Mouse (Mus musculus): ENCODE data around the gene Grifin. TPM values are rescaled to one million over a fixed set of nuclear protein-coding genes. Genes with fewer than 3 reads are reported as not detected.

Grifin gene
- total RNA-seq, 2 experiments from 2014 or later, result not detected

GRCm38 (mm10) chr5:140556859-140557258 lies 8.0 kb downstream of the Grifin start:
- intact Hi-C loops (cut with DNase I), result no loop called here
- DNase-seq, result no peak

DNA sequence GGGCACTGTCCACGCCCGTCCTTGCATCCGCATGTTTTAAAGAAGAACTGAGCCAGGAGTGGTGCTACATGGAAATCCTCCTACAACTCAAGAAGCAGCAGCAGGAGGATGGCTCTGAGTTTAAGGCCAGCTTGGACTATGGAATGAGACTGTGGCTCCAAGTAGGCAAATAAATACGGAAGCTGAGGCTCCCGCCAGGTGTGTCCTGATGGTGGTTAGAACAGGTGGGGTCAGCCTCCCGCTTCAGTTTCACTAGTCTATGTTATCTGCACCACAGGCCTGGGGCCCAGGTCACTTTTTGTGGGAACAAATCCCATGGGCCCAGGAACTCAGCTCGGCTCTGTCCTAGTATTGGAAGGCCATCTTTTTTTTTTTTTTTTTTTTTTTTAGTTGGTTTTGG lies 11.2 kb downstream of the Grifin start:
- intact Hi-C loops (cut with DNase I), result no loop called here
- no peak for DNase-seq

- DNase-seq, result peak; percentile 36
- intact Hi-C loops (cut with DNase I), result no loop called here
These were observed 15.4 kb downstream of the Grifin start for GRCm38 (mm10) chr5:140549306-140550047.

DNA sequence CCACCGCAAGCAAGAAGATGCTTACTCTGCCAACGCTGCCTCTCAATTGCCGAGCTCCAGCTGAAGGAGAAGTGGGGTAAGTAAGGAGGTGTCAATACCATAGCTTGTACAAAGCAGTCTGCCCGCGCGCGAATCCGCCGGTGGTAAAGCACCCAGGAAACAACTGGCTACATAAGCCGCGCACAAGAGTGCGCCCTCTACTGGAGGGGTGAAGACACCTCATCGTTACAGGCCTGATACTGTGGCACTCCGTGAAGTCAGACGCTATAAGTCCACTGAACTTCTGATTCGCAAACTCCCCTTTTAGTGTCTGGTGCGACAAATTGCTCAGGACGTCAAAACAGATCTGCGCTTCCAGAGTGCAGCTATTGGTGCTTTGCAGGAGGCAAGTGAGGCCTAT lies 18.5 kb downstream of the Grifin start:
- DNase-seq, result no peak
- intact Hi-C loops (cut with DNase I), result no loop called here

- intact Hi-C loops (cut with DNase I), result no loop called here
- no peak for DNase-seq
These were observed 19.2 kb downstream of the Grifin start for GRCm38 (mm10) chr5:140545651-140546050.

DNA sequence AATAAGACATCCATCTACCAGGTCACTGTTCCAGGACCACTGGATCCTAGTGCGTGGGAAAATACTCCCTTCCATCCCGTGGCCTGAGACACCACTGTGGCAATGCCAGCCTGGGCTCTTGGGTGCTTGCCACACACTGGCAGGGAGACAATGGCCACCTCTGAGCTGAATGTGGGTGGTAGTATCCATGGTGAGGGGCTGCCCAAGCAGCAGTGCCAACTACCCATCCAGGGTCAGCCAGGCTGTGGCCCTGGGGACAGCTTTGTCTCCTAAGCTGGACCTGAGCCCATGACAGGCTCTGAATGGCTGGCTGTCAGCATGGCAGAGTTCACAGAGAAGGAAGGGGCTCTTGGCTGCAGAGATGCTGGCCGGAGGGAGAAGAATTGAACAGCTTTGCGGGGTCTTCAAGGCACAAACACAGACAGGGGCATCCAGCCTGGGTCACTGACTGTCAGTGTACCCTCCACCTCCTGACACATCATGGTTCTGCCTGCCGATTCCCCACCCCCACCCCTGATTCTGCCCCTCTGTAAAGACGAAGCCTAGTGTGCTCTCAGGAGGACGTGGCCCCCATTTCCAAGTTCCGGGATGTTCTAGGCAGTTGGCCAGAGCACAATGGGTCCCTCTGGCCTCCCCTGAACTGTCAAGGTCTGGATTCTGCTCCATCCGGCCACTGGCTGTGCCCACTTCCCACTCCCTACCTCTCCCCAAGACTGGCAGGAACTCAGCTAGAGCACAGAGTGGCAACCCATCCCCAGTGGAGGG lies 21.9 kb downstream of the Grifin start:
- intact Hi-C loops (cut with DNase I), result loop anchor here (5.0 kb wide), 2 partner anchors 74 to 139 kb away; no protein-coding TSS in a partner anchor
- DNase-seq, result peak; percentile 92

- peak; percentile 79 for DNase-seq
- intact Hi-C loops (cut with DNase I), result loop anchor here (5.0 kb wide), 2 partner anchors 77 to 142 kb away; no protein-coding TSS in a partner anchor
These were observed 24.8 kb downstream of the Grifin start for GRCm38 (mm10) chr5:140540106-140540505.

DNA sequence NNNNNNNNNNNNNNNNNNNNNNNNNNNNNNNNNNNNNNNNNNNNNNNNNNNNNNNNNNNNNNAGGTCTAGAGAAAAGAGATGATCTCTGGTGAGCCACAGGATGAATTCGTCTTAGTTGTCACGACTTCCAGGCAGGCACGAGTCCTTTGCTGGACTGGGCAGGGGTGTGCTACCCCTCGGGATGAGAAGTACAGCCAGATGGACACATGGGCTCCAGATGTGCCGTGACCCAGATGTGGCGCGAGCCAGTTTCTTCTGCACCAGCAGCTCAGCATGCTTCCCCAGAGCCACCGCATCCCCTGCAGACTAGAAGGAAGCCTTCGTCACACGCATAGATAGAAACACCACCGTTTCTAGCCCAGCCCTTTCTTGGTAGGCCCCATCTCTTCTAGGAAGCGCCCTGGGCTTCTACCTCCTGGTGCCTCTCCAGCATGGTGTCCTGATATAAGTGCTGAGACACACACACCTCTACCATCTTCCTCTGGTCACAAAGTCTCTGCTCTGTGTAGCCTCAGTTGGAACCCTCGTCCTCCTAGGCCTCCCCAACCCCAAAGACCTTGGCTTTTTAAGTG lies 26.7 kb downstream of the Grifin start:
- no peak for DNase-seq
- intact Hi-C loops (cut with DNase I), result loop anchor here (5.0 kb wide), 1 partner anchor 209 kb away; no protein-coding TSS in a partner anchor

GRCm38 (mm10) chr5:140526754-140527153 lies 38.1 kb downstream of the Grifin start:
- intact Hi-C loops (cut with DNase I), result no loop called here
- DNase-seq, result no peak

- no peak for DNase-seq
- intact Hi-C loops (cut with DNase I), result no loop called here
These were observed 43.7 kb downstream of the Grifin start for GRCm38 (mm10) chr5:140521196-140521595.

GRCm38 (mm10) chr5:140517921-140518230 lies 47.0 kb downstream of the Grifin start:
- intact Hi-C loops (cut with DNase I), result no loop called here
- no peak for DNase-seq

DNA sequence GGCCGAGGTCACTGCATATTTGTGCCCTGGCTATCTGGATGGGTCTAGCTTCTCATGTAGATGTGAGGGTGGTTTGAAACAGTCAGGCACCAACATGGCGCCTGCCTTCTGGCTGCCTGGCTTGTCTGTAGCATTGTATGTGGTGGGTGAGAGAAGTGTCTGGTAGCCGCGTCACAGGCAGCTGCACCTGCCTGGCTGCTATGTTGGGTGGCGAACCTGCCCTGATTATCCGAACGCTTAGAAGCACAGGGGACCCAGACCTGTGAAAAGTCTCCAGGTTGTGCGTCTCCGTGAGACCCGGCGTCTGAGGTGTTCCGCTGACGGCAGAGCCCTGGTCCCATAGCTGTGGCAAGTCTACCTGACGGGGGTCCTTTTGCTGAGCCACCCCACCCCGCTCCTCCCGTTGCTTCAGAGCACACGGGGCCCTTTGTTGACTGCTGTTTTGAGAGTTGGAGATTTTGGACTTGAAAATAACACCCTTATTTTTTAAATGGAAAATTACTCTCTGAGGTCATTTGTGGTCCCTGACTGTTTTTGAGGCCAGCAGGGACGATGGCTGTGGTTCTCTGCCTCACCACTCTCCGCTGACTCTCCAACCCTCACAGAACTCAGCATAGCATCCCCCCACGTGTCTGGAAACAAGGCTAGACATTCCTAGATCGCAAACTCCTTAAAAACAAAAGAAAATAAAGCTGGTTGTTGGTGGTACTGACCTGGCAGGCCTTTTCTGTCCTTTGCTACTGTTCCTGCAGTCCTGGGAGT lies 47.5 kb downstream of the Grifin start:
- intact Hi-C loops (cut with DNase I), result no loop called here
- DNase-seq, result no peak

DNA sequence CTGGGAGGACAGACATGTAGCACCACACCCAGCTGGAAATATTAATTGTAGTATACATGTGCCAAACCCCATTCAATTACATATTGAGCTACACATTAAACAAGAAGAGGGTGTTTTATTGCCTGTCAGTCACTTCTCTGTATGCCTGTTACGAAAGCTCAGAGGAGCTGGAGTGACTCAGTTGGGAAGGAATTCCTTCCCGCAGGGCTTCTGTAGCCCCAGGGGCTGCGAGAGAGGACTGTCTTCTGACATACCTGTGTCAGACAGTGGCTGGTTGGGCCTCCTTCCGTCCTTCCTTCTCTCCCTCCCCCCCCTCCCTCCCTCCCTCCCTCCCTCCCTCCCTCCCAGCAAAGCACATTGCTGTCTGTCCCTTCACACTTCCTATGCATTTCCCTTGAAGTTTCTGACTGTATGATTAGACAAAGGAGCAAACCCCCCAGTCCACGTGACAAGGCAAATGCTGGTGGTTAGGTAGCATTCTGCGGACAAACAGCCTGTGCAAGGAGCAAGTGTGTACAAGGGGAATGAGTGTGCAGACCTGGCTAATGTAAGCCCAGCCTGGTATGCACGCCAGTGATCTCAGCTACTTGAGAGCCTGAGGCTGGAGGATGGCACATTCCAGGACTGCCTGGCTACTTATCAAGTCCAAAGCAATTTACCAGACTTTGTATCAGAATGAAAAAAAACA lies 49.9 kb downstream of the Grifin start:
- intact Hi-C loops (cut with DNase I), result no loop called here

GRCm38 (mm10) chr5:140513921-140514320 lies 51.0 kb downstream of the Grifin start:
- intact Hi-C loops (cut with DNase I), result no loop called here
- no peak for DNase-seq

More for the DNA sequence above, 49.9 kb downstream of the Grifin start:
- no peak for DNase-seq

Other genes with a start within 250 kb of the Grifin start
- gene Mad1l1, start 243.5 kb downstream of the Grifin start, total RNA-seq (2021), result 10 to 100 TPM; 24.1 to 24.7 TPM
- 1 to 10 TPM; 7.1 to 8.3 TPM for gene Nudt1, start 243.4 kb downstream of the Grifin start, total RNA-seq (2021)
- 10 to 100 TPM; 10.2 to 11.3 TPM for gene Mrm2, start 233.2 kb downstream of the Grifin start, total RNA-seq (2021)
- 10 to 100 TPM; 26.8 to 30.5 TPM for gene Snx8, start 175.8 kb downstream of the Grifin start, total RNA-seq (2021)
- gene Eif3b, start 145.7 kb downstream of the Grifin start, total RNA-seq (2021), result 100 to 1,000 TPM; 124 to 127 TPM
- gene Gm4869, start 119.4 kb downstream of the Grifin start, total RNA-seq (2021), result not detected
- 10 to 100 TPM; 19.7 to 20.9 TPM for gene Chst12, start 59.5 kb downstream of the Grifin start, total RNA-seq (2021)
- 10 to 100 TPM; 19.7 to 20.7 TPM for gene Lfng, start 42.2 kb upstream of the Grifin start, total RNA-seq (2021)
- 100 to 1,000 TPM; 382 to 395 TPM for gene Ttyh3, start 84.0 kb upstream of the Grifin start, total RNA-seq (2021)
- 10 to 100 TPM; 70.1 to 75.6 TPM for gene Iqce, start 137.3 kb upstream of the Grifin start, total RNA-seq (2021)
- gene Brat1, start 139.9 kb upstream of the Grifin start, total RNA-seq (2021), result 10 to 100 TPM; 28.8 to 29.4 TPM
- gene Amz1, start 159.1 kb upstream of the Grifin start, total RNA-seq (2021), result 10 to 100 TPM; 19.3 to 26.0 TPM

Measured in left cerebral cortex, postnatal 4 days (tissue).